In the genomic region with DNA sequence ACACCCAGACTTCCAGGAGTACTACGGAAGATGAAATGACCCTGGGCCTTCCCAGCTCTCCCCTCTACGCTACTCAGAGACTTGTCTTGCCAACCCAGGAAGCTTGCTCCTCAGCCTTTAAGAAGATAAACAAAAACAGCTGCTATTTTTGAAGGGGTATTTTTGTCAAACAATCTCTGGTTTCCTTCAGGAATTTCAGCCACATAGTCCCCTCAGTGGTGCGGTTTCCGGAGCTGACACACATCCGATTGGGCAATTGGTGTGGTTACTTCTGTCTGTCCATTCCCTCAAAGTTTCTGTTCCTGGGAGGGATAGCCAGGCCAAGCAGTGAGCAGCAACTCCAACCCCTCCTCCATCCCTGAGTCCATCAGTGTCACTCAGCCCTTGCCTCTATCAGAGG, we compare ENCODE assay signal across 13 mouse cellular contexts.
A peak's percentile ranks its signal among the peaks of the same experiment; 100 is the strongest.
DNase-seq lines count a peak whose midpoint lies in the region; ATAC-seq and TF ChIP-seq lines count a peak whose summit lies in the region.
"Had no signal": no experiment of that assay in that cellular context is flagged by ENCODE, and none has a peak within 500 bp of the region (broad histone marks: within the 10 kb centered on the region; RNA-seq: fewer than 3 reads in every experiment).

No protein-coding gene starts in this region.

- H3K4me3 ChIP-seq in liver, postnatal 0 days (ENCODE audit: low read depth, low read length) = no peak overlapping the region
- H3K4me3 ChIP-seq: limb, embryonic 12.5 days had no signal

- TF ChIP-seq CTCF in liver, postnatal 0 days (IDR thresholded peaks at IDR 0.05; ENCODE audit: low read depth) = no peak

- TF ChIP-seq EP300 in liver, postnatal 0 days (IDR thresholded peaks at IDR 0.05; ENCODE audit: low read depth) = peak; percentile 49

- intact Hi-C loops in heart, postnatal 25 days (cut with DNase I) = loop anchor here (5.0 kb wide), 2 partner anchors 49 to 86 kb away; no protein-coding TSS in a partner anchor

- 59% methylated on average over 5 of the region's 5 CpGs for WGBS in liver, postnatal 0 days (ENCODE audit: insufficient replicate concordance)

- peak; percentile 40; the same call in 1 of the 2 replicates for ATAC-seq in liver, postnatal 0 days
- ATAC-seq: activated CD4-positive, CD25-positive, alpha-beta regulatory T cell, adult 4 months had no signal

- no peaks in the 10 kb centered on the region for H3K36me3 ChIP-seq in liver, postnatal 0 days (replicated peaks; ENCODE audit: insufficient read depth, low read length)
- H3K36me3 ChIP-seq: limb, embryonic 12.5 days had no signal

- no peak overlapping the region for H3K9ac ChIP-seq in liver, postnatal 0 days (replicated peaks)
- H3K9ac ChIP-seq: limb, embryonic 12.5 days had no signal

- H3K27ac ChIP-seq in liver, postnatal 0 days (ENCODE audit: low read depth) = peak overlapping the region; percentile 22; the same call in 1 of the 2 replicates
- H3K27ac ChIP-seq: limb, embryonic 12.5 days had no signal

- DNase-seq in adrenal gland, adult 2 months = peak; percentile 60
- no peak for DNase-seq in adrenal gland, postnatal 25 days
- DNase-seq in liver, postnatal 0 days = no peak
- no peak for DNase-seq in liver
- peak; percentile 12 for DNase-seq in heart, postnatal 25 days (ENCODE audit: low spot score)
- DNase-seq in lung, postnatal 36 days = peak; percentile 42
- no peak for DNase-seq in thymus, postnatal 36 days
- DNase-seq in c-Kit-positive CD71-positive TER-119-positive erythroid progenitor cells, embryonic 14.5 days (ENCODE audit: low spot score) = no peak
- DNase-seq: layer of hippocampus, postnatal 36 days; retina, postnatal 1 day; thymus, adult 2 months had no signal

- H3K9me3 ChIP-seq in liver, postnatal 0 days (ENCODE audit: low read length) = no peaks in the 10 kb centered on the region
- H3K9me3 ChIP-seq: limb, embryonic 12.5 days had no signal

- H3K4me2 ChIP-seq in liver, postnatal 0 days (ENCODE audit: low read depth, low read length) = no peak overlapping the region
- H3K4me2 ChIP-seq: limb, embryonic 12.5 days had no signal

- no peaks in the 10 kb centered on the region for H3K27me3 ChIP-seq in liver, postnatal 0 days (ENCODE audit: insufficient read depth, low read length)

- no peaks in the 10 kb centered on the region; the same call in 1 of the 2 replicates for H3K4me1 ChIP-seq in liver, postnatal 0 days (ENCODE audit: insufficient read depth)

Comparison
In these comparisons a context has a peak if more than half of its experiments do, and no peak if none do; other contexts are left out.
1. DNase-seq: peak in adrenal gland, adult 2 months (single experiment), heart, postnatal 25 days (single experiment) and lung, postnatal 36 days (single experiment); none in adrenal gland, postnatal 25 days (single experiment), liver, postnatal 0 days (single experiment), liver (single experiment), thymus, postnatal 36 days (0 of 2) and c-Kit-positive CD71-positive TER-119-positive erythroid progenitor cells, embryonic 14.5 days (single experiment).